Mouse (Mus musculus) mouse embryonic stem cell (cell line): ENCODE measurements around the gene Erich6b.

Experiments used
- in situ Hi-C, 2 experiments: fragments of 300-500 bp; cut with MboI; formaldehyde crosslinking; loops; 1 replicate in 1 of 2; 3 replicates in 1 of 2; pipeline ENCODE4 v1.14.3; 2019 to 2020; ENCODE audit warnings: low sequenced_read_pairs in 2 of 2, low pct_unique_long_range_greater_than_20kb in 1 of 2, mixed read lengths in 1 of 2; ENCODE audit not compliant: unreplicated experiment in 1 of 2

The Erich6b gene

DNA sequence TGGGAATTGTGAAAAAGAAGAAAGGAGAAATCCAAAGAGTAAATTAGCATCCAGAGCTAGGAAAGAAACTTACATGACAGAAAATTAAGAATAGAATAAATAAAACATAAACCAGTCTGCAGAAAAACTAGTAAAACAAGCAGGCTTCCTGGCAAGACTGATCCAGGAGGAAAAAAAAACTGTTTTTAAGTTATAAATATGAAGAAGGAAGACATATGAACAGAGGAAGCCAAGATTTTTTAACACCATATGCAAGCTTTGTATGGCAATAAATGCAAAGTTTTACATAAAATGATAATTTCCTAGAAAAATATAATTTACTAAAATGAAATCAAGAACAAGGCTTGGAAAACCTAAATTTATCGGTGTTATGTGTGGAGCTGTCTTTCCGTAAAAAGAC lies 48.4 kb downstream of the Erich6b start:
- in situ Hi-C loops = no loop called here

DNA sequence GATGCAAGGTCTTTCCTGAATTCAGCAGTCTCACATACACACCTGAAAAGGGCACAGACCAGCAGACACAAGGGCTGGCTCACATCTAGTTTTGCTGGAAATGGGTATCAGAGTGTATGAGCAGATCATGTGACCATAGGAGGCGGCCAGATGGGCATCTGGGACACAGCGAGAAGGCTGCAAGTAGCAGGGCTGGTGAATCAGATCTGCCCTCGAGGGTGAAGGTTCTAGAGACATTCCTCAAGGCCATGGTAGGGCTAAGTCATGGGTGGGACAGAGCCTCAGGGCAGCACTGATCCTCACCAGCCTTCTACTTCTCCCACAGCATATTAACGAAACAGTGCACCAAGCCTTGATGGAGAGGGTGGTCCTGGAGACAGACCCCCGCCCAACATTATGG lies 54.0 kb downstream of the Erich6b start:
- in situ Hi-C loops = no loop called here

DNA sequence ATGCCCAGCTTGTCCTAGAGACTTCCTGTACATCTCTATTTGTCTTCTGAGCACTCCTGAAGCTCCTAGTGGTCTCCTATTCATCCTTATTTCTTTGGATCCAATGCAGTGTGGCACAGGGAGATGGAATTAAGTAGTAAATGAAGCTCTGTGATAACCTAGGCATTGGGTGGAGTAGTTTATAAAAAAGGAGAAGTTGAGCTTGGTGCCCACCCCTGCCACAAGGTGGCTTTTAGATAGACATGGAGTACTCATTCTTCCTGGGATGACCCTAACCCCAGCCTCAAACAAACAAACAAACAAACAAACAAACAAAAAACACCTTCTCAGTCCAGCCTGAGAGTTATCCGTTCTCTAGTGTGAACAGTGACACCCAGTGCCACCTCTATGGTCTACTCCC lies 55.9 kb downstream of the Erich6b start:
- in situ Hi-C loops = no loop called here

DNA sequence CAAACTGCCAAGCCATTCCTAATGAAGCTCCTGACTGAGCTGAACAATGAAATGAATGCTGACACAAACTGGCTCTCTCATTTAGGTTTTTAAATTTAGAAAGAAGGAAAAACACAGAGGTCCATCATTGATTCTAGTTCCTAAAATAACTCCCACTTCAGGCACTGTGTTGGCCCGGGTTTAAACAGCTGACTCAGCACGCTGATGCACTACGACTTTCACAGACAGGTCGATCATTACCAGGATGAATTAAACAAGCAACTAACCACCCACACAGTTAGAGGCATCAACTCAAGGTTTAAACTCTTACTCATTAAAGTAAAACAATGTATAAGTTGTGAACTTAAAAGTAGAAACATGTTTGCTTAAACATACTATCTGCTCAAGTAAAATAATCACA lies 64.6 kb downstream of the Erich6b start:
- in situ Hi-C loops = no loop called here

DNA sequence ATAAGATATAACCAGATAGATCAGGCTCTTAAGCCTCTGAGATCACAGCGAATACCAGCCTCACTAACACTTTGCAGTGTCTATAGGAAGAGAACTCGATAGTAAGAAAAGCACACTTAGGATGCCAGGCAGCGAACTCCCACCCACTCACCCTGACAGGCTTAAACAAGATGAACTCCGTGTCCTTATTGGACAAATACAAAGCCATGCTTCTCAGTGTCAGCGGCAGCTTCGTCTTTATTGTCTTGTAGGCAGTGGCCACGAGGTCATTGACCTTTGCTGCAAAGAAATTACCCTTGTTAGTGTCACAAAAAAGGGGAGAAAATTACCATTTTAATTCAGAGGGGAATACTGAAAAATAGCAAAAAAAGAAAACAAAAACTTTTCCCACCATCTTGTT lies 65.7 kb downstream of the Erich6b start:
- in situ Hi-C loops = no loop called here

DNA sequence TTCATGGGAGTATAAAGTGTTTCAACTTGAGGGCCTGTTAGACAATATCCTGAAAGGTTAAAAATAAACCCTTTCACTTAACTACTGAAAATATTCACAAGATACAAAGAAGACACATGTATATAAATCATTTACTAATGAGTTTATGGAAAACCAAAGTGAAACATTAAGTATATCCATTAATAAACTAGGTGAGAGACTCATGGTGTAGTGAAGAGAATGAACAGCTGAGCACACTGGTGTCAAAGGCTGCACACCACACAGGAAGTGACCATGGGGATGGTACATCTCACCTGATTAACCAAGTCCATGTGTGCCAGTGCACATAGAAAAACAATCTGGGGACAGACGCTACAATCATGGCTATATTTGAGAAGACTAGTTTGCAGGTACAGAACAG lies 66.9 kb downstream of the Erich6b start:
- in situ Hi-C loops = no loop called here

DNA sequence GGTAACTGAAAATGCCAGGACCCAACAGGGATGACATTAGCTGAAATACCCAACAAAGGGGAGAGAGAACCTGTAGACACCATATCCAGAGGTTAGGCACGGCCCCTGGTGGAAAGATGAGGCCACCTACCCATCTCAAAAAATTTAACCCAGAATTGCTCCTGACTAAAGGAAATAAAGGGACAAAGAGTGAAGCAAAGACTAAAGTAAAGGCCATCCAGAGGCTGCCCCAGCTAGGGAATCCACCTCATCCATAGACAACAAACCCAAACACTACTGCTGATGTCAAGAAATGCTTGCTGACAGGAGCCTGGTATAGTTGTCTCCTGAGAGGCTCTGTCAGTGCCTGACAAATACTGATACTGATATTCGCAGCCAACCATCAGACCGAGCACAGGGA lies 69.7 kb downstream of the Erich6b start:
- in situ Hi-C loops = no loop called here

DNA sequence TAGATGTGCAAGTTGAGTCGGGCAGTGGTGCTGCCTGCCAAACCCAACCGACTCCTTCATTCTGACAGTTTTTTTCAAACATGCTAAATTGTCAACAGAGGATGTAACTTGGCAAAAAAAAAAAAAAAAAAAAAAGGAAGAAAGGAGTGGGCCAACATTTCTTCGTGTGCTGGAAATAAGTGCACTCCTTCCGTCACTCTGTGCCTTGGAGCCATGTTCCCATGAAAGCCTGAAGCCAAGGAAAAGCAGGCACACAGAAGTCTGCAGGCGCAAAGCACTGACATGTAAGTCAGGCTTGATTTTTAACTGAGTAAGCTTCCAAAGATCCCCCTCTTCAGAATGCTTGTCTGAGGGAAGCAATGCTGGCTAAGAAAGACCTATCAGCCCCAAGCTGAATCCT lies 70.6 kb downstream of the Erich6b start:
- in situ Hi-C loops = no loop called here

DNA sequence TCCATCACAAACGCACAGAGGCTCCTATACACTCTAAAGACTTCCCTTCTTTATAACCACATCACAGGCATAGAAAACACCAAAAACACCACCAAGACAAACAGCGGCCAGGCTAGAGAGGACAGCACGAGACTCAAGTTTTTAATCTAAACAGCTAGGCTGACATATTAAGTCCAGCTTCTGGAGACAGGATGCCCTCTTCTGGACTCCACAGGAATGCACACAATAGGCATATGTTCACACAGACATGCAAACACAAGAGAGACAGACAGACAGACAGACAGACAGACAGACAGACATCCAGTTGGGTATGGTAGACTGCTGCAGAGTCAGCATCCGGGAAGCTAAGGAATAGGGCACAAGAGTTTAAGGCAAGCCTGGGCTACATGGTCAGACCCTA lies 71.6 kb downstream of the Erich6b start:
- in situ Hi-C loops = no loop called here

DNA sequence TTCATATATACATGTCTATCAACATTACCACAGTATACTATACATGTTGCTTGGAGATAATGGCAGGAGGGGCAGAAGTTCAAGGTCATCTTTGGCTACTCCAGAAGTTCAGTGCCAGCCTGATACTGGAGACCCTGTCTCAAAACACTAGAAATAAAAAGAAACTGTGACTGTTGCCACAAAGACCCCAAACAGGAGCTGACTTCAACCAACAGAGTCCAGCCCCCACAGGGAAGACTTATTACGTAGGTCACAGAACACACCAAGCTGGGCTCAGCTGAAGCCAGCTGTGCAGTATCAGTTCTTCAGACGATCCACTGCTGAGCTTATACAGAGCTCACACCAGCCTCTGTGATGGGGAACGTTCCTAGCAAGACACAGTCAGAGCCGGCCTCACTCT lies 74.4 kb downstream of the Erich6b start:
- in situ Hi-C loops = no loop called here
